Mouse (Mus musculus) kidney, postnatal 36 days (tissue): ENCODE results near the gene Zfp341.
A peak's percentile ranks its signal among the peaks of the same experiment; 100 is the strongest.

Source experiments
- DNase-seq, 2 experiments: peaks; one replicate each; pipeline ENCODE4 v3.0.0; 2021 to 2022; ENCODE audit warnings: mixed read lengths in 2 of 2

The Zfp341 gene

GRCm38 (mm10) chr2:154613118-154614115 is at the start of gene Zfp341, which contains the start of gene 4930519P11Rik:
Gene Zfp341 (plus strand): TSS chr2:154613297.
Gene 4930519P11Rik (minus strand): TSS chr2:154613437.
- DNase-seq, result peak; percentile 91 to 93

GRCm38 (mm10) chr2:154563612-154564170 is 49.4 kb upstream of the Zfp341 start:
- peak; percentile 81 to 85 for DNase-seq

GRCm38 (mm10) chr2:154565562-154565961 is 47.5 kb upstream of the Zfp341 start:
- no peak for DNase-seq

GRCm38 (mm10) chr2:154566641-154567040 is 46.5 kb upstream of the Zfp341 start:
- DNase-seq, result peak; percentile 56 to 65

- DNase-seq, result no peak
Measured at GRCm38 (mm10) chr2:154567766-154568165, 45.3 kb upstream of the Zfp341 start.

- peak in 1 of 2 experiments; percentile 32 for DNase-seq
Measured at GRCm38 (mm10) chr2:154568329-154569070, 44.6 kb upstream of the Zfp341 start.

GRCm38 (mm10) chr2:154569071-154569748 is 43.9 kb upstream of the Zfp341 start:
- peak; percentile 59 to 83 for DNase-seq

- DNase-seq, result peak; percentile 95 to 97
Measured at GRCm38 (mm10) chr2:154569836-154570286, 43.2 kb upstream of the Zfp341 start, which contains the start of gene E2f1. Gene E2f1 (minus strand): TSS chr2:154569892.

GRCm38 (mm10) chr2:154570666-154571065 is 42.4 kb upstream of the Zfp341 start:
- DNase-seq, result no peak

- DNase-seq, result no peak
Measured at GRCm38 (mm10) chr2:154571266-154571665, 41.8 kb upstream of the Zfp341 start.

GRCm38 (mm10) chr2:154571976-154572375 is 41.1 kb upstream of the Zfp341 start:
- no peak for DNase-seq

- no peak for DNase-seq
Measured at GRCm38 (mm10) chr2:154572996-154573395, 40.1 kb upstream of the Zfp341 start.

GRCm38 (mm10) chr2:154574271-154574670 is 38.8 kb upstream of the Zfp341 start:
- DNase-seq, result no peak

- no peak for DNase-seq
Measured at GRCm38 (mm10) chr2:154576876-154577743, 36.0 kb upstream of the Zfp341 start.

- no peak for DNase-seq
Measured at GRCm38 (mm10) chr2:154577744-154578067, 35.4 kb upstream of the Zfp341 start.

GRCm38 (mm10) chr2:154580586-154580985 is 32.5 kb upstream of the Zfp341 start:
- DNase-seq, result no peak

- no peak for DNase-seq
Measured at GRCm38 (mm10) chr2:154581421-154581820, 31.7 kb upstream of the Zfp341 start.

- DNase-seq, result no peak
Measured at GRCm38 (mm10) chr2:154583906-154584872, 28.9 kb upstream of the Zfp341 start.

GRCm38 (mm10) chr2:154584931-154585601 is 28.0 kb upstream of the Zfp341 start:
- no peak for DNase-seq

- peak; percentile 19 to 73 for DNase-seq
Measured at GRCm38 (mm10) chr2:154586405-154586804, 26.7 kb upstream of the Zfp341 start.
